Mouse (Mus musculus) large intestine, adult 2 months (tissue): Measurements from ENCODE around the gene Acp5. TPM values are rescaled to one million over a fixed set of nuclear protein-coding genes. Genes with fewer than 3 reads are reported as not detected.

Source experiments
- DNase-seq: peaks from one replicate; pipeline ENCODE4 v3.0.0-alpha.2; 2012; ENCODE audit warnings: low read depth, low spot score
- WGBS: fragments of 180-500 bp; shearing (Covaris S2); methylation state at CpG from one replicate; pipeline ENCODE4 v1.1.7; 2018; 5-methylcytosine and 5-hydroxymethylcytosine counted together
- polyA plus RNA-seq: library from polyadenylated mRNA; depleted of rRNA; stranded (reverse); fragments of >200 nt; gene quantifications from 2 replicates; pipeline ENCODE4 v1.2.3, GENCODE M21; 2012

Acp5 gene
- polyA plus RNA-seq, 1 experiment = 233 TPM

- DNase-seq = peak; percentile 70
- 46% methylated on average over 17 of the region's 17 CpGs for WGBS
Observed at GRCm38 (mm10) chr9:22143108-22144037, 7.9 kb upstream of the Acp5 start.

DNA sequence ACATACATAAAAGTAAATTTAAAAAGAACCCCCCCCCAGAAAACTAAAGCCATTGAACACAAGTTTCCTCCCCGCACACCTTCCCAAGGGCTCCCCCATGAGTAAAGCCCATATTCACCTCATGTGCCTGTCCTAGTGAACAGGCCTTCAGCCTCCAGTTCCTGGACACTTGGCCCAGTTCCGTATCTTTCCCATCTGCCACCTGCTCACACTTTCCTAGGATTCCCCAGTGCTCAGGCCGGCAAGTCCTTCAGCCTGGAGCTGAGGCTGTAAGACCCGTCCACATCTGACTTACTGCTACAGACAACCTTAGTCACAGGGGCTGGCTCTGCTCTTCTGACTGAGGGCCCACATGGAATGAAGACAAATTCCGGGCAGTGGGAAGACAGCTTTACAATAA, 4.2 kb upstream of the Acp5 start:
- no peak for DNase-seq
- 90% methylated on average over 5 of the region's 5 CpGs for WGBS

GRCm38 (mm10) chr9:22138480-22138879, 3.0 kb upstream of the Acp5 start:
- DNase-seq = no peak
- WGBS = 29% methylated on average over 2 of the region's 2 CpGs

GRCm38 (mm10) chr9:22136765-22137547, 1.4 kb upstream of the Acp5 start:
- WGBS = 17% methylated on average over 23 of the region's 23 CpGs
- DNase-seq = peak; percentile 56

GRCm38 (mm10) chr9:22134988-22135643, 395 bp downstream of the Acp5 start:
- 55% methylated on average over 9 of the region's 9 CpGs for WGBS
- DNase-seq = no peak

DNA sequence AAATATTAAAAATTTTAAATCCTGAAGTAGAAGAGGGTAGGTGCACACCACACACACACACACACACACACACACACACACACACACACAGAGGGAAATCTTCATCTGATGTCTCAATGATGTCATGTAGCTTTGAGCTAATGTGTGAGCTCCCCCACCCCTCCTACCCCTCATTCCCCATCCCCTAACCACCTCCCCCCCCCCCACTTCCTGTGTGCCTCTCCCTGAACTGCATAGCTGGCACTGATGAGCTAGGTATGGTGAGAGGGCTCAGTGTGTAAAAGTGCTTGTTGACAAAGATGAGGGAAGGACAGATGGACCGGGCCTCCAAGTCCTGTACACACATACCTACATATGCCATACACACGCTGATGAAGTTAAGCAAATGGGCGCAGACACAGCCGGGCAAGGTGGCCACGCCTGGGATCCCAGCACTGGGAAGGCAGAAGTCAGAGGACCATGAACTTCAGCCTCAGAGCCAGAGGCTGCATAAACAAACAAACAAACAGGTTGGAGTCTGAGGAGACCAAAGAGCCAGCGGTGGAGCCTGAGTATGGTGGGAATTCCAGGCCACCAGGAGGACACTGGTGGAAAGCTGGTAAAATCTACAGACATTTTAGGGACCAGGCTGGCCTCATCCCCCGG, 1.1 kb downstream of the Acp5 start:
- no peak for DNase-seq
- WGBS = 59% methylated on average over 7 of the region's 7 CpGs

DNA sequence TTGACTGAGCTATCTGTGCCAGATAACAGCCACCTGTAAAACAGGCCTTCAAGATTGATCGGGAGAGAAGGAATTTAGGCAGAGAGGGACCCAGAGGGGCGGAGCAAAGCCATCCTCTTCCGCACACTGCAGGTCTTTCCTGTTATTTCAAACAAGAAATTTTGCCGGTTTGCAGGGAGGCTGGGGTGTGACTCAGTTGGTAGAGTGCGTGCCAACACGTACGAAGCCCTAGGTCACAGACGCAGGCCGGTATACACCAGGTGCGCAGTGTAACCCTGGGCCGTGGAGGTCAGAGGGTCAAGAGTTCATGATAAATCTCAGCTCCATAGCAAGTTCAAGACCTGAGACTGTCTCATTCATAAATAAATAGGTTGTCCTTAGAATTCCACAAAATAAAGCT, 3.3 kb downstream of the Acp5 start:
- no peak for DNase-seq
- WGBS = 42% methylated on average over 11 of the region's 11 CpGs

- peak; percentile 76 for DNase-seq
- WGBS = 2% methylated on average over 35 of the region's 35 CpGs
Observed at GRCm38 (mm10) chr9:22131226-22131981, 4.1 kb downstream of the Acp5 start.

DNA sequence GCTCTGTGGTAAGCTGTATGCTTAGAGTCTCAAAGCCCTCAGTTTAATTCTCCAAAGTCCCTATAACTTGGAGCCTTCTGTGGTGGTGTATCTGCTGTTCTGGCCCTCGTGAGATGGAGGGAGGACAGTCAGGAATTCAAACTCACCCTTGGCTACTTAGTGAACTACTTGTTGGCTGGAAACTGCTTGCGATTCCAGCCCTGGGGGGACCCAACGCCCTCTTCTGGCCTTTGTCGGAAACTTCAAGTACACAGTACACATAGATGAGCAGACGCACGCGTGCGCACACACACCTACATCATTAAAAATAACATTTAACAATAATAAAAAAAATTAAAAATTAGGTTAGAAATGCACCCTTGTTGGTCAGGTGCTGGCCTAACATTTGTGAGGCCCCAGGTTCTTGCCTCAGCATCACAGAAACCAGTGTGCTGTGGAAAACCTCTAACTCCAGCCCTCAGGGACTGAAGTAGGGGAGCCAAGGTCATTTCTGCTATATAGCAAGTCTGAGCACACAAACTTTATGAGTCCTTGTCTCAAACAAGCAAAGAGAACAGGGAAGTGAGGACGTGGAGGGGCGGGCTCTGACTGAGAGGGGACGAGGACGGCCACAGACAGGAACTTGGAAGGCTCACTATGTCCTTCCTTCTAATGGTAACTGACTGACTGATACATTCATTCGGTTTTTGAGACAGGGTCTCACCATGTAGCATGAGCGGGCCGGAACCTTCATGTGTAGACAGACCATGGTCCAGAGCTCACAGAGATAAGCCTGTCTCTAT, 10.1 kb downstream of the Acp5 start:
- DNase-seq = peak; percentile 50
- 66% methylated on average over 15 of the region's 15 CpGs for WGBS

- 91% methylated on average over 3 of the region's 3 CpGs for WGBS
Observed at GRCm38 (mm10) chr9:22124169-22124568, 11.3 kb downstream of the Acp5 start.

DNA sequence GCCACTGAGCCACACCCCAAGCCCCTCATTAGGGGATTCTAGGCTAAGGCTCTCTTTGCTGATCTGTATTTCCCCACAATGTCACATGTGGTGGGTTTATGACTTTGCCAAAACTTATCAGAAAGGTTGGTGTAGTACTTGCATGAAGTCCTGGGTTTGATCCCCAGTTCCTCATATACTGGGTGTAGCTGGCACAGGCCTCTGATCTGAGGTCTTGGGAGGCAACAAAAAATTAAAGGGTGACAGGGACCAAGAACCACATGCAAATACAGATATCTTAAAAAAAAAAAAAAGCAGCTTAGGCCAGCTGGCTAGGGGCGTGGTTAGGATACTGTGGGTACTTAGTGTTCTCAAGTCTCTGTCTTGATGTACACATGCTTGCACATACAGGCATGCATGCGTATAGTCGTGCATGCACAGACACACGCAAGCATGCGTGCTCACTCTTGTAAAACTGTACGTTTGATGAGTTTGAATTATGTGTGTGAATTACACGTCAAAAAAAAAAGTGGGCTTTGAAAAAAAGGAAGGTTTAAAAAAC, 12.4 kb downstream of the Acp5 start:
- WGBS = 78% methylated on average over 7 of the region's 7 CpGs
- no peak for DNase-seq

More at GRCm38 (mm10) chr9:22124169-22124568, 11.3 kb downstream of the Acp5 start:
- no peak for DNase-seq

DNA sequence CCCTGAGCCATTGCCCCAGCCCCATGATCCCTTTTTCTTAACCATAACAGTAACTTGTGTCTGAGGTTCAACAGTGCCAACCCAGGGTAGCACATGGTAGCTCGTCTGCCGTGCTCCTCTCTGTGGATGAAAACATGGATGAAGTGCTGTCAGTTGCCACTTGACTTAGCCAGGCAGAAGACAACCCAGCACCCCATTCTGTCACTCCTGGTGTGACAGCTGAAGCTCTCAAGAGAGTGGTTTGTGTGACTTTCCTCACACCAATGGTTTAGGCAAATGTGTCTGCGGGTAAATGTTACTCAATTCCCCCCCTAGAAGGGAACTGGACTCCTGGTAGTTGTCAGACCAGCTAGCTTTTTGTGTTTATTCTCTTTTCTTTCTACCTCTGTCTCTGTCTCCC, 13.5 kb downstream of the Acp5 start:
- WGBS = 85% methylated on average over 3 of the region's 3 CpGs
- DNase-seq = no peak

DNA sequence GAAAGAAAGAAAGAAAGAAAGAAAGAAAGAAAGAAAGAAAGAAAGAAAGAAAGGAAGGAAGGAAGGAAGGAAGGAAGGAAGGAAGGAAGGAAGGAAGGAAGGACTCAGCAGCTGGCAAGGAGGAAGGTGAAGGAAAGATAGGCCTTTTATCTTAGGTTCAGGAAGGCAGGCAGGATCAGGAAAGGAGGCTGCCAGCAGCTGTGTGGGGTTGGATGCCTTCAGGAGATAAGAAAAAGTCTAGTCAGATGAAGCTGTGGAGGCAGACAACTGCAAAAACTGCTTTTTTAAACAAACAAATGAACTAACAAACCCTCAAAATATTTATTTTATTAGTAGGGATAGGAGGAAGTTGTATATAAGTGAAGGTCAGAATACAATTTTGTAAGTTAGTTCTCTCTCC, 14.0 kb downstream of the Acp5 start:
- no peak for DNase-seq

GRCm38 (mm10) chr9:22119543-22119942, 16.0 kb downstream of the Acp5 start:
- WGBS = 91% methylated on average over 4 of the region's 4 CpGs
- DNase-seq = no peak

- peak; percentile 57 for DNase-seq
- WGBS = 29% methylated on average over 10 of the region's 10 CpGs
Observed at GRCm38 (mm10) chr9:22117754-22118456, 17.6 kb downstream of the Acp5 start.

GRCm38 (mm10) chr9:22116740-22117426, 18.6 kb downstream of the Acp5 start, which contains the start of gene Elof1:
Gene Elof1 (minus strand): TSS chr9:22117172.
- WGBS = under 1% methylated on average over 52 of the region's 52 CpGs
- peak; percentile 91 for DNase-seq

DNA sequence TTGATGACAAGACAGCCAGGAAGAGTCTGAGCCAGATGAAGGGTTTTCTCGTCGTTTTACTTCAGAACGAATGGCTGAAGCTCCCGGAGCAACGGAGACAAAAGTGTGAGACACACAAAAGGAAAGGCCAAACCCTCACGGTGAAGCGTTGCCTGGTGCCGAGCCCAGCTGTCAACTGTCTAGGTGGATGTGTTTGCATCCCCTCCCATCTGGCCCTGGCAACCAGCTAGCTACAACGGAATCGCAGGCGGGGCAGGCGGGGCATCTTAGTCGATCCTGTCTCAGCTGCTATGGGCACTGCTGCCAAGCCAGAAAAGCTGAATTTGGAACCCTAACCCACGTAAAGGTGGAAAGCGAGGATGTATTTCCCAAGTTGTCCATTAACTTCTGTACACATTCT, 19.4 kb downstream of the Acp5 start:
- WGBS = 8% methylated on average over 15 of the region's 15 CpGs
- no peak for DNase-seq
